ENCODE assay signal across 23 mouse cellular contexts in genomic region chr13:101111773-101112172, GRCm38 (mm10).
A peak's percentile ranks its signal among the peaks of the same experiment; 100 is the strongest.
DNase-seq lines count a peak whose midpoint lies in the region; ATAC-seq lines count a peak whose summit lies in the region.
"Had no signal": no experiment of that assay in that cellular context is flagged by ENCODE, and none has a peak within 500 bp of the region (broad histone marks: within the 10 kb centered on the region; RNA-seq: fewer than 3 reads in every experiment).

No protein-coding gene starts in this region.

- H3K27me3 ChIP-seq in intestine, embryonic 16.5 days (replicated peaks; ENCODE audit: control insufficient read depth, insufficient read depth, low read length), result no peaks in the 10 kb centered on the region
- no peaks in the 10 kb centered on the region for H3K27me3 ChIP-seq in stomach, embryonic 16.5 days (ENCODE audit: control insufficient read depth, insufficient read depth, low read length)
- H3K27me3 ChIP-seq in heart, embryonic 10.5 days (ENCODE audit: insufficient read depth, poor library complexity, severe bottlenecking), result no peaks in the 10 kb centered on the region
- H3K27me3 ChIP-seq: embryonic facial prominence, embryonic 13.5 days; embryonic facial prominence, embryonic 15.5 days; forebrain, embryonic 12.5 days had no signal

- H3K4me3 ChIP-seq in intestine, embryonic 16.5 days (ENCODE audit: low read length), result no peak overlapping the region
- no peak overlapping the region for H3K4me3 ChIP-seq in stomach, embryonic 16.5 days (replicated peaks; ENCODE audit: low read length)
- H3K4me3 ChIP-seq in heart, embryonic 10.5 days, result no peak overlapping the region
- H3K4me3 ChIP-seq: embryonic facial prominence, embryonic 13.5 days; embryonic facial prominence, embryonic 15.5 days; erythroblast, embryonic 14.5 days; forebrain, embryonic 10.5 days; forebrain, embryonic 12.5 days had no signal

- peak; percentile 99 for ATAC-seq in intestine, embryonic 16.5 days
- peak; percentile 68; the same call in 1 of the 2 replicates for ATAC-seq in stomach, embryonic 16.5 days (ENCODE audit: insufficient read depth, low FRiP score)
- ATAC-seq: forebrain, embryonic 14.5 days had no signal

- no peaks in the 10 kb centered on the region for H3K4me1 ChIP-seq in intestine, embryonic 16.5 days (ENCODE audit: control insufficient read depth, insufficient read depth, low read length)
- no peaks in the 10 kb centered on the region for H3K4me1 ChIP-seq in stomach, embryonic 16.5 days (ENCODE audit: control insufficient read depth, insufficient read depth, low read length)
- H3K4me1 ChIP-seq in heart, embryonic 10.5 days, result no peaks in the 10 kb centered on the region
- H3K4me1 ChIP-seq: embryonic facial prominence, embryonic 13.5 days; embryonic facial prominence, embryonic 15.5 days; forebrain, embryonic 10.5 days; forebrain, embryonic 12.5 days had no signal

- no peak overlapping the region for H3K9ac ChIP-seq in intestine, embryonic 16.5 days (ENCODE audit: low read depth, low read length)
- H3K9ac ChIP-seq in stomach, embryonic 16.5 days (ENCODE audit: low read length), result no peak overlapping the region
- H3K9ac ChIP-seq: embryonic facial prominence, embryonic 13.5 days; embryonic facial prominence, embryonic 15.5 days; forebrain, embryonic 12.5 days had no signal

- no peak overlapping the region for H3K4me2 ChIP-seq in intestine, embryonic 16.5 days (ENCODE audit: low read depth, low read length)
- H3K4me2 ChIP-seq in stomach, embryonic 16.5 days (ENCODE audit: low read depth, low read length), result no peak overlapping the region
- H3K4me2 ChIP-seq: embryonic facial prominence, embryonic 13.5 days; embryonic facial prominence, embryonic 15.5 days; forebrain, embryonic 12.5 days had no signal

- DNase-seq in large intestine, adult 2 months (ENCODE audit: low read depth, low spot score), result peak; percentile 21
- no peak for DNase-seq in spleen, postnatal 4 days (ENCODE audit: low spot score in 2 of 2)
- DNase-seq in heart, embryonic 10.5 days (ENCODE audit: low spot score), result no peak
- no peak for DNase-seq in urinary bladder, postnatal 4 days (ENCODE audit: low spot score in 2 of 2)
- DNase-seq in urinary bladder, postnatal 10 days (ENCODE audit: low spot score), result no peak
- DNase-seq: adrenal gland, adult 2 months; adrenal gland, postnatal 10 days; adrenal gland, postnatal 25 days; cerebellum, adult 11 months; cerebellum, adult 18-20 months; cerebellum, adult 8-10 months; cerebellum, adult 9-11 months; cerebellum, postnatal 14 days; cerebellum, postnatal 36 days; embryo, embryonic 11 days had no signal

- WGBS in intestine, embryonic 16.5 days, result 51% methylated on average over 2 of the region's 2 CpGs
- 22% methylated on average over 2 of the region's 2 CpGs for WGBS in large intestine, adult 2 months
- 47% methylated on average over 2 of the region's 2 CpGs for WGBS in stomach, embryonic 16.5 days
- WGBS in heart, embryonic 10.5 days, result 68% methylated on average over 2 of the region's 2 CpGs

- H3K9me3 ChIP-seq in intestine, embryonic 16.5 days (ENCODE audit: control insufficient read depth, low read length), result no peaks in the 10 kb centered on the region
- no peaks in the 10 kb centered on the region for H3K9me3 ChIP-seq in stomach, embryonic 16.5 days (replicated peaks; ENCODE audit: control insufficient read depth, low read length)
- H3K9me3 ChIP-seq in heart, embryonic 10.5 days, result no peaks in the 10 kb centered on the region
- H3K9me3 ChIP-seq: embryonic facial prominence, embryonic 13.5 days; embryonic facial prominence, embryonic 15.5 days; forebrain, embryonic 10.5 days; forebrain, embryonic 12.5 days had no signal

- H3K27ac ChIP-seq in intestine, embryonic 16.5 days (ENCODE audit: low read length), result no peak overlapping the region
- H3K27ac ChIP-seq in stomach, embryonic 16.5 days (ENCODE audit: low read length), result no peak overlapping the region
- H3K27ac ChIP-seq in heart, embryonic 10.5 days, result no peak overlapping the region
- H3K27ac ChIP-seq: embryonic facial prominence, embryonic 13.5 days; embryonic facial prominence, embryonic 15.5 days; forebrain, embryonic 10.5 days; forebrain, embryonic 12.5 days had no signal

- H3K36me3 ChIP-seq in intestine, embryonic 16.5 days (ENCODE audit: control insufficient read depth, insufficient read depth, low read length), result no peaks in the 10 kb centered on the region
- H3K36me3 ChIP-seq in stomach, embryonic 16.5 days (ENCODE audit: control insufficient read depth, insufficient read depth, low read length), result no peaks in the 10 kb centered on the region
- H3K36me3 ChIP-seq in heart, embryonic 10.5 days, result no peaks in the 10 kb centered on the region
- H3K36me3 ChIP-seq: embryonic facial prominence, embryonic 13.5 days; embryonic facial prominence, embryonic 15.5 days; forebrain, embryonic 10.5 days; forebrain, embryonic 12.5 days had no signal
